Mouse (Mus musculus): ENCODE results near the gene Sardh. TPM values are rescaled to one million over a fixed set of nuclear protein-coding genes. Genes with fewer than 3 reads are reported as not detected.

Gene Sardh
- polyA plus RNA-seq, 1 experiment from 2014 or later, result 4.6 TPM

- Histone ChIP-seq H3K4me2 (no peak overlapping the region), H3K9ac (no peak overlapping the region), H3K4me3 (no peak overlapping the region), H3K27ac (no peak overlapping the region), H3K9me3 (no peaks in the 10 kb centered on the region), H3K36me3 (replicated peaks) (no peaks in the 10 kb centered on the region), H3K27me3 (replicated peaks) (no peaks in the 10 kb centered on the region), H3K4me1 (no peaks in the 10 kb centered on the region)
- 41% methylated on average over 6 of the region's 6 CpGs for WGBS
- no peak for ATAC-seq (replicated peaks)
Measured at GRCm38 (mm10) chr2:27156596-27156995, 91.5 kb downstream of the Sardh start.

GRCm38 (mm10) chr2:27154466-27155185 lies 93.5 kb downstream of the Sardh start:
- ATAC-seq (replicated peaks), result no peak
- H3K4me1 ChIP-seq, result peaks cover 1% of the 10 kb centered on the region; the same call in 1 of the 2 replicates
- H3K4me2 ChIP-seq, result no peak overlapping the region
- H3K27me3 ChIP-seq (replicated peaks), result no peaks in the 10 kb centered on the region
- 70% methylated on average over 10 of the region's 10 CpGs for WGBS
- H3K36me3 ChIP-seq (replicated peaks), result no peaks in the 10 kb centered on the region
- no peaks in the 10 kb centered on the region for H3K9me3 ChIP-seq
- H3K27ac ChIP-seq, result no peak overlapping the region
- no peak overlapping the region for H3K9ac ChIP-seq
- no peak overlapping the region for H3K4me3 ChIP-seq

- H3K4me1 ChIP-seq, result peaks cover 6% of the 10 kb centered on the region; the same call in 1 of the 2 replicates
- 6% methylated on average over 2 of the region's 2 CpGs for WGBS
- no peak overlapping the region for H3K4me3 ChIP-seq
- no peak overlapping the region for H3K27ac ChIP-seq
- H3K9ac ChIP-seq, result no peak overlapping the region
- no peaks in the 10 kb centered on the region for H3K9me3 ChIP-seq
- no peak overlapping the region for H3K4me2 ChIP-seq
- H3K36me3 ChIP-seq (replicated peaks), result no peaks in the 10 kb centered on the region
- ATAC-seq (replicated peaks), result no peak
- H3K27me3 ChIP-seq (replicated peaks), result no peaks in the 10 kb centered on the region
Measured at GRCm38 (mm10) chr2:27149457-27149856, 98.7 kb downstream of the Sardh start.

GRCm38 (mm10) chr2:27146840-27147239 lies 101.3 kb downstream of the Sardh start:
- no peak for ATAC-seq (replicated peaks)
- H3K4me3 ChIP-seq, result no peak overlapping the region
- H3K4me1 ChIP-seq, result peaks cover 15% of the 10 kb centered on the region
- H3K9ac ChIP-seq, result no peak overlapping the region
- H3K4me2 ChIP-seq, result no peak overlapping the region
- H3K36me3 ChIP-seq (replicated peaks), result no peaks in the 10 kb centered on the region
- H3K27ac ChIP-seq, result no peak overlapping the region
- H3K27me3 ChIP-seq (replicated peaks), result peaks cover 4% of the 10 kb centered on the region; the same call in 1 of the 2 replicates
- H3K9me3 ChIP-seq, result no peaks in the 10 kb centered on the region
- WGBS, result 79% methylated on average over 6 of the region's 6 CpGs

GRCm38 (mm10) chr2:27144957-27145356 lies 103.2 kb downstream of the Sardh start:
- no peak overlapping the region for H3K9ac ChIP-seq
- H3K4me3 ChIP-seq, result no peak overlapping the region
- no peak overlapping the region for H3K27ac ChIP-seq
- no peak overlapping the region for H3K4me2 ChIP-seq
- ATAC-seq (replicated peaks), result no peak
- peaks cover 16% of the 10 kb centered on the region for H3K4me1 ChIP-seq
- H3K9me3 ChIP-seq, result no peaks in the 10 kb centered on the region
- H3K27me3 ChIP-seq (replicated peaks), result peaks cover 10% of the 10 kb centered on the region
- 68% methylated on average over 2 of the region's 2 CpGs for WGBS
- H3K36me3 ChIP-seq (replicated peaks), result no peaks in the 10 kb centered on the region

- no peaks in the 10 kb centered on the region for H3K36me3 ChIP-seq (replicated peaks)
- peak within 1 kb of the TSS; percentile 53 for H3K4me3 ChIP-seq
- no peak within 1 kb of the TSS for H3K27ac ChIP-seq
- H3K4me1 ChIP-seq, result peaks cover 10% of the 10 kb centered on the region
- H3K9ac ChIP-seq, result peak within 1 kb of the TSS; percentile 58
- no peaks in the 10 kb centered on the region for H3K9me3 ChIP-seq
- under 1% methylated on average over 62 of the region's 62 CpGs for WGBS
- peak; percentile 81 for ATAC-seq (replicated peaks)
- peaks cover 10% of the 10 kb centered on the region for H3K27me3 ChIP-seq (replicated peaks)
- H3K4me2 ChIP-seq, result peak within 1 kb of the TSS; percentile 93
Measured at GRCm38 (mm10) chr2:27141950-27142693, 106.0 kb downstream of the Sardh start, which contains the start of gene Fam163b. Fam163b (minus strand) TSS chr2:27142491.

Other genes with a start within 250 kb of the Sardh start
- 123 and 126 TPM in 2 replicates for gene Cacfd1, start 238.4 kb downstream of the Sardh start, polyA plus RNA-seq (2015; fragmentation: Nextera tagmentation; extraction: Ambion mirVana)
- 9.0 and 9.3 TPM in 2 replicates for gene Slc2a6, start 220.3 kb downstream of the Sardh start, polyA plus RNA-seq (2015; fragmentation: Nextera tagmentation; extraction: Ambion mirVana)
- 0.14 TPM in 2 replicates for gene Mymk, start 176.2 kb downstream of the Sardh start, polyA plus RNA-seq (2015; fragmentation: Nextera tagmentation; extraction: Ambion mirVana)
- gene Adamtsl2, start 169.0 kb downstream of the Sardh start, polyA plus RNA-seq (2015; fragmentation: Nextera tagmentation; extraction: Ambion mirVana), result 9.7 and 10.1 TPM in 2 replicates
- gene Fam163b, start 105.8 kb downstream of the Sardh start, polyA plus RNA-seq (2015; fragmentation: Nextera tagmentation; extraction: Ambion mirVana), result 4.7 and 5.4 TPM in 2 replicates
- 0.65 and 3.6 TPM in 2 replicates for gene Dbh, start 83.1 kb downstream of the Sardh start, polyA plus RNA-seq (2015; fragmentation: Nextera tagmentation; extraction: Ambion mirVana)
- gene Vav2, start 178.7 kb upstream of the Sardh start, polyA plus RNA-seq (2015; fragmentation: Nextera tagmentation; extraction: Ambion mirVana), result 13.9 and 15.7 TPM in 2 replicates
- gene Brd3os, start 194.0 kb upstream of the Sardh start, polyA plus RNA-seq (2015; fragmentation: Nextera tagmentation; extraction: Ambion mirVana), result 42.7 and 44.5 TPM in 2 replicates